Comparison of ENCODE assay signal across 36 mouse cellular contexts in genomic region chr7:131551471-131551870, GRCm38 (mm10). TPM values are rescaled to one million over a fixed set of nuclear protein-coding genes. Genes with fewer than 3 reads are reported as not detected.
A peak's percentile ranks its signal among the peaks of the same experiment; 100 is the strongest.
DNase-seq lines count a peak whose midpoint lies in the region; ATAC-seq and TF ChIP-seq lines count a peak whose summit lies in the region.
"Had no signal": no experiment of that assay in that cellular context is flagged by ENCODE, and none has a peak within 500 bp of the region (broad histone marks: within the 10 kb centered on the region; RNA-seq: fewer than 3 reads in every experiment).

No protein-coding gene starts in this region.

- no peak overlapping the region for H3K4me2 ChIP-seq in forebrain, embryonic 11.5 days (ENCODE audit: low read depth, low read length, severe bottlenecking)
- no peak overlapping the region for H3K4me2 ChIP-seq in embryonic facial prominence, embryonic 11.5 days (ENCODE audit: low read depth, low read length)
- no peak overlapping the region for H3K4me2 ChIP-seq in stomach, postnatal 0 days (replicated peaks; ENCODE audit: low read depth)
- H3K4me2 ChIP-seq: forebrain, embryonic 15.5 days; heart, embryonic 11.5 days; hindbrain, embryonic 14.5 days; kidney, embryonic 15.5 days; limb, embryonic 15.5 days; liver, embryonic 13.5 days; neural tube, embryonic 13.5 days had no signal

- peaks cover 40% of the 10 kb centered on the region for H3K4me1 ChIP-seq in forebrain, embryonic 10.5 days
- peaks cover 17% of the 10 kb centered on the region for H3K4me1 ChIP-seq in forebrain, embryonic 11.5 days (replicated peaks; ENCODE audit: control insufficient read depth, insufficient read depth, low read length)
- H3K4me1 ChIP-seq in megakaryocyte, embryonic 14.5 days: peaks cover 62% of the 10 kb centered on the region
- H3K4me1 ChIP-seq in embryonic facial prominence, embryonic 11.5 days (ENCODE audit: control insufficient read depth, insufficient read depth, low read length): peaks cover 8% of the 10 kb centered on the region
- H3K4me1 ChIP-seq in stomach, postnatal 0 days (replicated peaks; ENCODE audit: control insufficient read depth, insufficient read depth): no peaks in the 10 kb centered on the region; the same call in 1 of the 2 replicates

- no peak for ATAC-seq in forebrain, embryonic 11.5 days (replicated peaks; ENCODE audit: low FRiP score)
- ATAC-seq in megakaryocyte, adult 5-6 weeks (ENCODE audit: poor library complexity, severe bottlenecking): no peak
- no peak for ATAC-seq in embryonic facial prominence, embryonic 11.5 days (replicated peaks; ENCODE audit: insufficient number of reproducible peaks, low FRiP score, low TSS enrichment, low read depth)
- no peak for ATAC-seq in stomach, postnatal 0 days (ENCODE audit: low FRiP score, low TSS enrichment)
- ATAC-seq: forebrain, embryonic 15.5 days; intestine, postnatal 0 days had no signal

- no peak overlapping the region for H3K9ac ChIP-seq in forebrain, embryonic 11.5 days (ENCODE audit: low read length)
- no peak overlapping the region for H3K9ac ChIP-seq in embryonic facial prominence, embryonic 11.5 days (replicated peaks; ENCODE audit: low read length)
- H3K9ac ChIP-seq in stomach, postnatal 0 days (ENCODE audit: low read length): no peak overlapping the region
- H3K9ac ChIP-seq: forebrain, embryonic 15.5 days; hindbrain, embryonic 14.5 days; kidney, embryonic 15.5 days; limb, embryonic 15.5 days; liver, embryonic 13.5 days; neural tube, embryonic 13.5 days had no signal

- no peak for TF ChIP-seq EP300 in stomach, postnatal 0 days (optimal IDR thresholded peaks at IDR 0.05)

- H3K4me3 ChIP-seq in forebrain, embryonic 10.5 days: no peak overlapping the region
- H3K4me3 ChIP-seq in forebrain, embryonic 11.5 days (ENCODE audit: low read depth, low read length): no peak overlapping the region
- H3K4me3 ChIP-seq in megakaryocyte, embryonic 14.5 days (replicated peaks): peak overlapping the region; percentile 44
- no peak overlapping the region for H3K4me3 ChIP-seq in embryonic facial prominence, embryonic 11.5 days (ENCODE audit: low read depth, low read length)
- no peak overlapping the region for H3K4me3 ChIP-seq in stomach, postnatal 0 days (ENCODE audit: low read depth, low read length)
- H3K4me3 ChIP-seq: forebrain, embryonic 15.5 days; gastrocnemius, adult 2 months; kidney, embryonic 15.5 days; limb, embryonic 15.5 days; liver, embryonic 13.5 days; myocyte; neural tube, embryonic 13.5 days had no signal

- H3K27me3 ChIP-seq in forebrain, embryonic 10.5 days (ENCODE audit: poor library complexity, severe bottlenecking): peaks cover 100% of the 10 kb centered on the region
- H3K27me3 ChIP-seq in forebrain, embryonic 11.5 days (ENCODE audit: control insufficient read depth, insufficient read depth, low read length): peaks cover 96% of the 10 kb centered on the region
- H3K27me3 ChIP-seq in megakaryocyte, embryonic 14.5 days (replicated peaks): peaks cover 100% of the 10 kb centered on the region
- H3K27me3 ChIP-seq in embryonic facial prominence, embryonic 11.5 days (ENCODE audit: control insufficient read depth, insufficient read depth, low read length): peaks cover 94% of the 10 kb centered on the region
- peaks cover 50% of the 10 kb centered on the region for H3K27me3 ChIP-seq in stomach, postnatal 0 days (ENCODE audit: control insufficient read depth, insufficient read depth, low read length)

- no peak for TF ChIP-seq CTCF in stomach, postnatal 0 days (IDR thresholded peaks at IDR 0.05; ENCODE audit: low read depth)

- peak; percentile 33 for DNase-seq in forebrain, embryonic 10.5 days (ENCODE audit: extremely low spot score, low spot score)
- no peak for DNase-seq in forebrain, embryonic 11.5 days (ENCODE audit: low spot score)
- DNase-seq in B cell, adult 2 months: peak; percentile 22 to 30
- peak; percentile 14 for DNase-seq in embryonic facial prominence, embryonic 11.5 days (ENCODE audit: low spot score)
- no peak for DNase-seq in frontal cortex, postnatal 14 days (ENCODE audit: low spot score in 2 of 2)
- DNase-seq in stomach, postnatal 0 days (ENCODE audit: low spot score): no peak
- DNase-seq: adrenal gland, postnatal 25 days; cerebellum, adult 11-12 months; cerebellum, adult 9-11 months; gastrocnemius, adult 2 months; gastrocnemius, postnatal 36 days; heart, postnatal 36 days; kidney, postnatal 25 days; liver, embryonic 13.5 days; lung, adult 2 months; lung, postnatal 10 days had no signal

- WGBS in forebrain, embryonic 10.5 days: under 1% methylated on average over 4 of the region's 4 CpGs
- WGBS in forebrain, embryonic 11.5 days: 1% methylated on average over 4 of the region's 4 CpGs
- WGBS in embryonic facial prominence, embryonic 11.5 days: 2% methylated on average over 4 of the region's 4 CpGs
- under 1% methylated on average over 4 of the region's 4 CpGs for WGBS in stomach, postnatal 0 days

- H3K9me3 ChIP-seq in forebrain, embryonic 10.5 days: no peaks in the 10 kb centered on the region
- no peaks in the 10 kb centered on the region for H3K9me3 ChIP-seq in forebrain, embryonic 11.5 days (ENCODE audit: control insufficient read depth, low read length)
- H3K9me3 ChIP-seq in megakaryocyte, embryonic 14.5 days: peaks cover 6% of the 10 kb centered on the region; the same call in 1 of the 2 replicates
- H3K9me3 ChIP-seq in embryonic facial prominence, embryonic 11.5 days (replicated peaks; ENCODE audit: control insufficient read depth, low read length): no peaks in the 10 kb centered on the region
- no peaks in the 10 kb centered on the region for H3K9me3 ChIP-seq in stomach, postnatal 0 days (ENCODE audit: control insufficient read depth, low read length)
- H3K9me3 ChIP-seq: forebrain, embryonic 15.5 days; kidney, embryonic 15.5 days; limb, embryonic 15.5 days; liver, embryonic 13.5 days; neural tube, embryonic 13.5 days had no signal

- no peaks in the 10 kb centered on the region for H3K36me3 ChIP-seq in forebrain, embryonic 10.5 days (replicated peaks)
- H3K36me3 ChIP-seq in forebrain, embryonic 11.5 days (ENCODE audit: control insufficient read depth, insufficient read depth, low read length): no peaks in the 10 kb centered on the region
- no peaks in the 10 kb centered on the region for H3K36me3 ChIP-seq in megakaryocyte, embryonic 14.5 days (replicated peaks; ENCODE audit: low read length)
- H3K36me3 ChIP-seq in embryonic facial prominence, embryonic 11.5 days (replicated peaks; ENCODE audit: control insufficient read depth, insufficient read depth, low read depth, low read length): no peaks in the 10 kb centered on the region
- no peaks in the 10 kb centered on the region for H3K36me3 ChIP-seq in stomach, postnatal 0 days (ENCODE audit: control insufficient read depth, insufficient read depth, low read length)
- H3K36me3 ChIP-seq: forebrain, embryonic 15.5 days; kidney, embryonic 15.5 days; limb, embryonic 15.5 days; liver, embryonic 13.5 days; neural tube, embryonic 13.5 days had no signal

- H3K27ac ChIP-seq in forebrain, embryonic 10.5 days: no peak overlapping the region
- H3K27ac ChIP-seq in forebrain, embryonic 11.5 days (ENCODE audit: low read depth, low read length): no peak overlapping the region
- H3K27ac ChIP-seq in embryonic facial prominence, embryonic 11.5 days (replicated peaks; ENCODE audit: low read depth, low read length): no peak overlapping the region
- no peak overlapping the region for H3K27ac ChIP-seq in stomach, postnatal 0 days (replicated peaks)
- H3K27ac ChIP-seq: forebrain, embryonic 15.5 days; gastrocnemius, adult 2 months; hindbrain, embryonic 14.5 days; kidney, embryonic 15.5 days; limb, embryonic 15.5 days; liver, embryonic 13.5 days; neural tube, embryonic 13.5 days had no signal

RNA-seq across cellular contexts. Expression of gene Hmx2, which starts 2.9 kb away (rescaled TPM):
- polyA plus RNA-seq in forebrain, embryonic 10.5 days (2016; fragmentation: Nextera tagmentation; extraction: Ambion mirVana): 0.12 TPM in 1 of 2 replicates, not detected in the other
- polyA plus RNA-seq in forebrain, embryonic 11.5 days (2014; fragmentation: Nextera tagmentation; extraction: Ambion mirVana): 0.61 and 0.68 TPM in 2 replicates
- 0.19 TPM in 1 of 2 replicates, not detected in the other for polyA plus RNA-seq in megakaryocyte, embryonic 14.5 days (2012; ENCODE audit: insufficient read depth, low replicate concordance)
- total RNA-seq in megakaryocyte, adult 5-6 weeks (2015): 0.18 TPM in 1 of 2 replicates, not detected in the other
- 0.33 TPM in 1 of 2 replicates, not detected in the other for total RNA-seq in megakaryocyte, adult 5-6 weeks (2017)
- polyA plus RNA-seq in embryonic facial prominence, embryonic 11.5 days (2014; fragmentation: Nextera tagmentation; extraction: Ambion mirVana): 0.21 and 0.36 TPM in 2 replicates
- 0.34 and 0.74 TPM in 2 replicates for polyA plus RNA-seq in stomach, postnatal 0 days (2015; fragmentation: Nextera tagmentation; extraction: Ambion mirVana)
- total RNA-seq: adrenal gland, adult 18-20 months; adrenal gland, postnatal 25 days; gastrocnemius, adult 2 months; gastrocnemius, postnatal 36 days; heart, adult 18-20 months; heart, postnatal 36 days; layer of hippocampus, adult 18-20 months; layer of hippocampus, postnatal 14 days; left cerebral cortex, adult 8-10 months; left cerebral cortex, postnatal 36 days had no signal
- polyA plus RNA-seq: frontal cortex, adult 2 months; heart, embryonic 11.5 days; heart, embryonic 16.5 days; limb, embryonic 15.5 days; liver, embryonic 13.5 days; lung, adult 2 months; testis, adult 2 months; urinary bladder, adult 2 months had no signal

RNA-seq across cellular contexts. Expression of gene Bub3, which starts 8.6 kb away (rescaled TPM):
- polyA plus RNA-seq in forebrain, embryonic 10.5 days (2016; fragmentation: Nextera tagmentation; extraction: Ambion mirVana): 314 and 328 TPM in 2 replicates
- polyA plus RNA-seq in forebrain, embryonic 11.5 days (2014; fragmentation: Nextera tagmentation; extraction: Ambion mirVana): 256 and 281 TPM in 2 replicates
- 3.4 and 51.6 TPM in 2 replicates for polyA plus RNA-seq in megakaryocyte, embryonic 14.5 days (2012; ENCODE audit: insufficient read depth, low replicate concordance)
- total RNA-seq in megakaryocyte, adult 5-6 weeks (2015): 151 and 167 TPM in 2 replicates
- 89.6 and 91.0 TPM in 2 replicates for total RNA-seq in megakaryocyte, adult 5-6 weeks (2017)
- polyA plus RNA-seq in embryonic facial prominence, embryonic 11.5 days (2014; fragmentation: Nextera tagmentation; extraction: Ambion mirVana): 279 and 281 TPM in 2 replicates
- polyA plus RNA-seq in stomach, postnatal 0 days (2015; fragmentation: Nextera tagmentation; extraction: Ambion mirVana): 78.5 and 86.0 TPM in 2 replicates

RNA-seq across cellular contexts. Expression of gene Hmx3, which starts 8.8 kb away (rescaled TPM):
- polyA plus RNA-seq in forebrain, embryonic 10.5 days (2016; fragmentation: Nextera tagmentation; extraction: Ambion mirVana): not detected in 2 replicates
- polyA plus RNA-seq in forebrain, embryonic 11.5 days (2014; fragmentation: Nextera tagmentation; extraction: Ambion mirVana): 0.29 and 0.31 TPM in 2 replicates
- not detected in 2 replicates for polyA plus RNA-seq in megakaryocyte, embryonic 14.5 days (2012; ENCODE audit: insufficient read depth, low replicate concordance)
- not detected in 2 replicates for total RNA-seq in megakaryocyte, adult 5-6 weeks (2015)
- total RNA-seq in megakaryocyte, adult 5-6 weeks (2017): not detected in 2 replicates
- 0.20 TPM in 1 of 2 replicates, not detected in the other for polyA plus RNA-seq in embryonic facial prominence, embryonic 11.5 days (2014; fragmentation: Nextera tagmentation; extraction: Ambion mirVana)
- polyA plus RNA-seq in stomach, postnatal 0 days (2015; fragmentation: Nextera tagmentation; extraction: Ambion mirVana): 0.82 and 1.1 TPM in 2 replicates
- total RNA-seq: adrenal gland, adult 18-20 months; adrenal gland, postnatal 25 days; gastrocnemius, adult 2 months; gastrocnemius, postnatal 36 days; heart, adult 18-20 months; heart, postnatal 36 days; layer of hippocampus, adult 18-20 months; layer of hippocampus, postnatal 14 days; left cerebral cortex, adult 8-10 months; left cerebral cortex, postnatal 36 days had no signal
- polyA plus RNA-seq: frontal cortex, adult 2 months; heart, embryonic 11.5 days; kidney, embryonic 15.5 days; limb, embryonic 15.5 days; liver, embryonic 13.5 days; lung, adult 2 months; testis, adult 2 months; urinary bladder, adult 2 months had no signal

Comparison
In these comparisons a context has a peak if more than half of its experiments do, and no peak if none do; other contexts are left out.
1. DNase-seq: peak in forebrain, embryonic 10.5 days (single experiment), B cell, adult 2 months (2 of 2) and embryonic facial prominence, embryonic 11.5 days (single experiment); none in forebrain, embryonic 11.5 days (single experiment), frontal cortex, postnatal 14 days (0 of 2) and stomach, postnatal 0 days (single experiment).